Mouse (Mus musculus) kidney, adult 18-20 months (tissue): ENCODE data around the gene Nacad.

Source experiments
- DNase-seq: peaks from one replicate; pipeline ENCODE4 v3.0.0; 2021

Gene Nacad

GRCm38 (mm10) chr11:6603224-6603623 is 2.6 kb downstream of the Nacad start:
- DNase-seq, result no peak

GRCm38 (mm10) chr11:6602662-6603061 is 3.2 kb downstream of the Nacad start:
- no peak for DNase-seq

GRCm38 (mm10) chr11:6601649-6602480 is 4.0 kb downstream of the Nacad start:
- no peak for DNase-seq

GRCm38 (mm10) chr11:6600284-6600944 is 5.4 kb downstream of the Nacad start:
- DNase-seq, result no peak

GRCm38 (mm10) chr11:6599831-6600230 is 6.0 kb downstream of the Nacad start:
- no peak for DNase-seq

- DNase-seq, result no peak
Measured at GRCm38 (mm10) chr11:6599011-6599681, 6.7 kb downstream of the Nacad start.

GRCm38 (mm10) chr11:6598191-6598889 is 7.5 kb downstream of the Nacad start:
- DNase-seq, result no peak

GRCm38 (mm10) chr11:6597523-6597922 is 8.3 kb downstream of the Nacad start:
- no peak for DNase-seq

- no peak for DNase-seq
Measured at GRCm38 (mm10) chr11:6596616-6597015, 9.2 kb downstream of the Nacad start.

GRCm38 (mm10) chr11:6596205-6596604 is 9.6 kb downstream of the Nacad start:
- DNase-seq, result no peak

- no peak for DNase-seq
Measured at GRCm38 (mm10) chr11:6595339-6595738, 10.5 kb downstream of the Nacad start.

- DNase-seq, result no peak
Measured at GRCm38 (mm10) chr11:6594845-6595244, 11.0 kb downstream of the Nacad start.

GRCm38 (mm10) chr11:6593406-6593805 is 12.4 kb downstream of the Nacad start:
- DNase-seq, result no peak

- no peak for DNase-seq
Measured at GRCm38 (mm10) chr11:6590933-6591675, 14.7 kb downstream of the Nacad start.

- no peak for DNase-seq
Measured at GRCm38 (mm10) chr11:6589838-6590237, 16.0 kb downstream of the Nacad start.

GRCm38 (mm10) chr11:6588295-6588694 is 17.6 kb downstream of the Nacad start:
- no peak for DNase-seq

- no peak for DNase-seq
Measured at GRCm38 (mm10) chr11:6587249-6587940, 18.5 kb downstream of the Nacad start.

GRCm38 (mm10) chr11:6586660-6587059 is 19.2 kb downstream of the Nacad start:
- DNase-seq, result no peak

GRCm38 (mm10) chr11:6585748-6586147 is 20.1 kb downstream of the Nacad start:
- DNase-seq, result no peak

GRCm38 (mm10) chr11:6581560-6581959 is 24.3 kb downstream of the Nacad start:
- DNase-seq, result no peak

GRCm38 (mm10) chr11:6580065-6580750 is 25.6 kb downstream of the Nacad start:
- DNase-seq, result no peak
